Mouse (Mus musculus): Measurements from ENCODE around the gene Wdhd1.

GRCm38 (mm10) chr14:47240600-47240999 is 36.1 kb downstream of the Wdhd1 start:
- TF ChIP-seq CTCF (IDR thresholded peaks at IDR 0.05 in 2 of 3, conservative IDR thresholded peaks at IDR 0.05 in 1 of 3; ENCODE audit: control insufficient read depth in 1 of 3, insufficient read depth in 1 of 3, low read depth in 2 of 3, low read length in 3 of 3, poor library complexity in 1 of 3, severe bottlenecking in 1 of 3) = no peak
- TF ChIP-seq MAZ (IDR thresholded peaks at IDR 0.05; ENCODE audit: low read depth, low read length) = peak; percentile 70; the same call in 1 of the 2 replicates
- no peak for TF ChIP-seq NRF1 (IDR thresholded peaks at IDR 0.05; ENCODE audit: insufficient read depth, low read depth, low read length, poor library complexity, severe bottlenecking)
- no peak for TF ChIP-seq USF2 (IDR thresholded peaks at IDR 0.05; ENCODE audit: borderline replicate concordance in 1 of 2, insufficient read depth in 1 of 2, low read depth in 1 of 2, low read length in 2 of 2)
- TF ChIP-seq POLR2A (IDR thresholded peaks at IDR 0.05; ENCODE audit: control insufficient read depth in 1 of 2, insufficient read depth in 1 of 2, low read depth in 1 of 2, low read length in 2 of 2, poor library complexity in 1 of 2) = no peak; a peak in 1 of 4 replicates
- TF ChIP-seq ZC3H11A (IDR thresholded peaks at IDR 0.05; ENCODE audit: low read depth, low read length) = no peak
